Mouse (Mus musculus) B cell, adult 67 days (primary cell): ENCODE data around the gene Il1b. TPM values are rescaled to one million over a fixed set of nuclear protein-coding genes. Genes with fewer than 3 reads are reported as not detected.

Experiments
- total RNA-seq, 2 experiments: library from RNA; stranded (reverse); gene quantifications; 4 replicates each; pipeline ENCODE4 v1.2.4; 2023

Il1b gene
- 1 to 10 TPM in 1 of 2 experiments, under 1 TPM in 1; 0.98 to 3.3 TPM for total RNA-seq

DNA sequence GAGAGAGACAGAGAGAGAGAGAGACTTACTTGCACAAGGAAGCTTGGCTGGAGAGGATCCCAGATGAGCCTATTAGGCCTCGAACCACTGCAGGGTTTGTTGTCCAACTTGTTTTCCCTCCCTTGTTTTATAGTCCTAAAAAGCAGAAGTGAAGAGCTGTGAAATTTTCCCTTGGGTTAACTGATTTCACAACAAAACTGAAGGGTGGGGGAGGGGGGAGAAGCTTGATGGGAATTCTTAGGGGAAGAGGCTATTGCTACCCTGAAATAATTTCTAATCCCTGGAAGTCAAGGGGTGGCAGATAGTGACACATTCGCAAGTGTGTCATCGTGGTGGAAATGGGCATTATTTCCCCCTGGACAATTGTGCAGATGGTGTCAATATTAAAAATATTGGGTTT is at the start of gene Il1b:
Il1b (minus strand) TSS at position 101 of the 400 bp plus-strand sequence.

Other genes starting within 250 kb of the Il1b start
- gene Chchd5, start 241.4 kb downstream of the Il1b start, total RNA-seq: 10 to 100 TPM; 15.3 to 21.6 TPM
- gene Slc20a1, start 172.4 kb downstream of the Il1b start, total RNA-seq: 100 to 1,000 TPM; 164 to 178 TPM
- gene Ckap2l, start 73.9 kb downstream of the Il1b start, total RNA-seq: 1 to 10 TPM in 1 of 2 experiments, under 1 TPM in 1; 0.86 to 1.0 TPM
- not detected for gene Il1a, start 61.2 kb downstream of the Il1b start, total RNA-seq
- not detected for gene F830045P16Rik, start 165.5 kb upstream of the Il1b start, total RNA-seq
- 10 to 100 TPM in 1 of 2 experiments, 1 to 10 TPM in 1; 9.3 to 15.8 TPM for gene Sirpa, start 221.7 kb upstream of the Il1b start, total RNA-seq